In the genomic region with DNA sequence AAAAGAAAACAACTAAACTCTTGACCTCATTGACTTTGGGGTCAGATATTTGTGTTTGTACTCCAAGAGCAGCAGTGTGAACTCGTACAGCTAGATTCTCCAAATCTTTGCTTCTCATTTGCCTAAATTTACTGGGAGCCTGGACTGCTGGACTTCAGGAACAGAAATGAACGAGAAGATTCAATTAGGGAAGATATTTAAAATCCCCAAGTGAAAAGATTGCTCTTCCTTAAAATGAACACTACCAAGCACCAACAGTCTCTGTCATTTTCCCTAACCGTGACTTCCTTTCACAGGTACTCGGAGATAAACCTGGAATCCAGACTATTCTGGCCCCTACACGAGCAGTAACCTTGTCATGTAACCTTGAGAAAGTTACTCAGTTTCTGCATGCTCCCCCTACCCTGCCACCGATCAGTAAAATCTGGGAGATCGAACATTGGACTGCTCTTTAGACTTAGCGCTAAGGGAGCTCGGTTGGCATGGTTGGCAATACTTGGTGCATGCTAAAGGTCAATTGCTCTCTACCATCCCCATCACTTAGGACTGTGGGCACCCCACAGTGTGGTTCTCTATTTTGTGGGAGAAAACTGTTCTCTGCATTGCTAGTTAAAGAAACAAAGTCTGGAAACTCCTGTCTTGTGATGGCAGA, we compare ENCODE assay signal across 7 mouse cellular contexts. TPM values are rescaled to one million over a fixed set of nuclear protein-coding genes. Genes with fewer than 3 reads are reported as not detected.
DNase-seq lines count a peak whose midpoint lies in the region; ATAC-seq and TF ChIP-seq lines count a peak whose summit lies in the region.

No protein-coding gene starts in this region.

- no peak for ATAC-seq in embryonic facial prominence, embryonic 15.5 days (ENCODE audit: insufficient number of reproducible peaks, low FRiP score, low TSS enrichment, low read depth)
- no peak for ATAC-seq in intestine, postnatal 0 days
- ATAC-seq in midbrain, embryonic 14.5 days (ENCODE audit: low FRiP score, low TSS enrichment), result no peak
- no peak for ATAC-seq in monocyte, adult 5-6 weeks (replicated peaks; ENCODE audit: insufficient number of reproducible peaks, low FRiP score, low TSS enrichment, poor library complexity, severe bottlenecking)

- peaks cover 13% of the 10 kb centered on the region for H3K4me1 ChIP-seq in embryonic facial prominence, embryonic 15.5 days
- H3K4me1 ChIP-seq in intestine, postnatal 0 days (replicated peaks; ENCODE audit: control insufficient read depth, insufficient read depth, low read length), result 0 out of 2 replicates have a peak, but pooled peaks cover 8% of the 10 kb centered on the region
- peaks cover 26% of the 10 kb centered on the region for H3K4me1 ChIP-seq in midbrain, embryonic 14.5 days (ENCODE audit: control insufficient read depth, insufficient read depth, low read length)

- WGBS in embryonic facial prominence, embryonic 15.5 days, result 23% methylated on average over 9 of the region's 9 CpGs
- 19% methylated on average over 9 of the region's 9 CpGs for whole genome bisulfite sequencing in intestine, postnatal 0 days
- WGBS in midbrain, embryonic 14.5 days, result 27% methylated on average over 9 of the region's 9 CpGs

- no peaks in the 10 kb centered on the region for H3K27me3 ChIP-seq in embryonic facial prominence, embryonic 15.5 days
- no peaks in the 10 kb centered on the region for H3K27me3 ChIP-seq in intestine, postnatal 0 days (replicated peaks; ENCODE audit: control insufficient read depth, insufficient read depth, low read length)
- H3K27me3 ChIP-seq in midbrain, embryonic 14.5 days (ENCODE audit: control insufficient read depth, insufficient read depth, low read length), result no peaks in the 10 kb centered on the region

- H3K9ac ChIP-seq in embryonic facial prominence, embryonic 15.5 days, result peak overlapping the region; percentile 39; the same call in 1 of the 2 replicates
- no peak overlapping the region for H3K9ac ChIP-seq in intestine, postnatal 0 days (ENCODE audit: low read depth, low read length)
- H3K9ac ChIP-seq in midbrain, embryonic 14.5 days (replicated peaks; ENCODE audit: low read length), result peak overlapping the region; percentile 42

- H3K9me3 ChIP-seq in embryonic facial prominence, embryonic 15.5 days (replicated peaks), result no peaks in the 10 kb centered on the region
- H3K9me3 ChIP-seq in intestine, postnatal 0 days (ENCODE audit: control insufficient read depth), result no peaks in the 10 kb centered on the region
- H3K9me3 ChIP-seq in midbrain, embryonic 14.5 days (ENCODE audit: control insufficient read depth, low read length), result no peaks in the 10 kb centered on the region

- H3K4me3 ChIP-seq in embryonic facial prominence, embryonic 15.5 days (replicated peaks), result peak overlapping the region; percentile 85
- peak overlapping the region; percentile 87 for H3K4me3 ChIP-seq in intestine, postnatal 0 days (ENCODE audit: low read depth, low read length)
- H3K4me3 ChIP-seq in midbrain, embryonic 14.5 days (replicated peaks; ENCODE audit: low read depth, low read length), result peak overlapping the region; percentile 91

- H3K4me2 ChIP-seq in embryonic facial prominence, embryonic 15.5 days (replicated peaks), result peak overlapping the region; percentile 90
- peak overlapping the region; percentile 96 for H3K4me2 ChIP-seq in intestine, postnatal 0 days (replicated peaks; ENCODE audit: low read depth)
- H3K4me2 ChIP-seq in midbrain, embryonic 14.5 days (ENCODE audit: low read length), result peak overlapping the region; percentile 91

- no peaks in the 10 kb centered on the region for H3K36me3 ChIP-seq in embryonic facial prominence, embryonic 15.5 days
- H3K36me3 ChIP-seq in intestine, postnatal 0 days (ENCODE audit: control insufficient read depth, insufficient read depth), result no peaks in the 10 kb centered on the region
- H3K36me3 ChIP-seq in midbrain, embryonic 14.5 days (ENCODE audit: control insufficient read depth, insufficient read depth, low read length), result no peaks in the 10 kb centered on the region

- H3K27ac ChIP-seq in embryonic facial prominence, embryonic 15.5 days (replicated peaks), result peak overlapping the region; percentile 60; the same call in 1 of the 2 replicates
- H3K27ac ChIP-seq in intestine, postnatal 0 days (ENCODE audit: low read depth, low read length), result no peak overlapping the region
- H3K27ac ChIP-seq in midbrain, embryonic 14.5 days (replicated peaks; ENCODE audit: low read depth, low read length), result no peak overlapping the region

- TF ChIP-seq CTCF in intestine, postnatal 0 days (IDR thresholded peaks at IDR 0.05; ENCODE audit: low read depth), result no peak

- peak; percentile 17 for DNase-seq in spleen, adult 12 weeks (ENCODE audit: low spot score)
- DNase-seq in spleen, postnatal 36 days (ENCODE audit: low spot score in 2 of 2), result no peak
- no peak for DNase-seq in midbrain, embryonic 14.5 days
- no peak for DNase-seq in urinary bladder, postnatal 14 days (ENCODE audit: low spot score)

RNA-seq across cellular contexts. Expression of gene Ccnyl1, which starts 0.6 kb away (rescaled TPM):
- polyA plus RNA-seq in embryonic facial prominence, embryonic 15.5 days (2015; fragmentation: Nextera tagmentation; extraction: Ambion mirVana), result 4.1 and 4.7 TPM in 2 replicates
- 5.1 and 5.5 TPM in 2 replicates for polyA plus RNA-seq in intestine, postnatal 0 days (2015; fragmentation: Nextera tagmentation; extraction: Ambion mirVana)
- polyA plus RNA-seq in midbrain, embryonic 14.5 days (2014; fragmentation: Nextera tagmentation; extraction: Ambion mirVana), result 6.1 and 9.4 TPM in 2 replicates
- total RNA-seq in monocyte, adult 5-6 weeks (2017), result 4.4 to 7.2 TPM (median 4.7 TPM) in 3 replicates

RNA-seq across cellular contexts. Expression of gene Fzd5, which starts 47.9 kb away (rescaled TPM):
- polyA plus RNA-seq in embryonic facial prominence, embryonic 15.5 days (2015; fragmentation: Nextera tagmentation; extraction: Ambion mirVana), result 2.1 and 2.3 TPM in 2 replicates
- polyA plus RNA-seq in intestine, postnatal 0 days (2015; fragmentation: Nextera tagmentation; extraction: Ambion mirVana), result 4.7 and 5.6 TPM in 2 replicates
- polyA plus RNA-seq in midbrain, embryonic 14.5 days (2014; fragmentation: Nextera tagmentation; extraction: Ambion mirVana), result 0.16 and 0.30 TPM in 2 replicates
- 4.8 to 20.0 TPM (median 6.9 TPM) in 3 replicates for total RNA-seq in monocyte, adult 5-6 weeks (2017)
